Mouse (Mus musculus): ENCODE data around the gene Rgs19. TPM values are rescaled to one million over a fixed set of nuclear protein-coding genes. Genes with fewer than 3 reads are reported as not detected.

The Rgs19 gene
- polyA plus RNA-seq, 1 experiment from 2014 or later: 91.3 TPM

- Histone ChIP-seq H3K4me3 (ENCODE audit: low read depth, low read length) (no peak overlapping the region), H3K36me3 (ENCODE audit: insufficient read depth) (peaks cover 94% of the 10 kb centered on the region), H3K9ac (no peak overlapping the region), H3K27ac (ENCODE audit: low read depth) (no peak overlapping the region), H3K9me3 (ENCODE audit: low read depth, low read length) (no peaks in the 10 kb centered on the region), H3K27me3 (ENCODE audit: insufficient read depth, low read length) (no peaks in the 10 kb centered on the region), H3K4me1 (ENCODE audit: insufficient read depth) (no peaks in the 10 kb centered on the region), H3K4me2 (no peak overlapping the region)
- 87% methylated on average over 3 of the region's 3 CpGs for WGBS
- ATAC-seq (ENCODE audit: insufficient read depth): no peak
- no peak for TF ChIP-seq CTCF (IDR thresholded peaks at IDR 0.05; ENCODE audit: low read depth)
- no peak for DNase-seq
Measured at GRCm38 (mm10) chr2:181645666-181646065, 48.1 kb downstream of the Rgs19 start.

- Histone ChIP-seq H3K9ac (no peak overlapping the region), H3K36me3 (ENCODE audit: insufficient read depth) (peaks cover 94% of the 10 kb centered on the region), H3K4me2 (no peak overlapping the region), H3K9me3 (ENCODE audit: low read depth, low read length) (no peaks in the 10 kb centered on the region), H3K4me1 (ENCODE audit: insufficient read depth) (no peaks in the 10 kb centered on the region), H3K27me3 (ENCODE audit: insufficient read depth, low read length) (no peaks in the 10 kb centered on the region), H3K27ac (ENCODE audit: low read depth) (no peak overlapping the region), H3K4me3 (ENCODE audit: low read depth, low read length) (no peak overlapping the region)
- ATAC-seq (ENCODE audit: insufficient read depth) (no peak), DNase-seq (peak; percentile 76)
- TF ChIP-seq CTCF (IDR thresholded peaks at IDR 0.05; ENCODE audit: low read depth): peak; percentile 73
- 88% methylated on average over 2 of the region's 2 CpGs for WGBS
Measured at GRCm38 (mm10) chr2:181644361-181644760, 49.4 kb downstream of the Rgs19 start.

Other genes starting within 250 kb of the Rgs19 start
- gene Zbtb46, start 234.6 kb downstream of the Rgs19 start, polyA plus RNA-seq (2014; fragmentation: Nextera tagmentation; extraction: Ambion mirVana): 14.6 and 15.6 TPM in 2 replicates
- 0.13 and 0.24 TPM in 2 replicates for gene Abhd16b, start 200.8 kb downstream of the Rgs19 start, polyA plus RNA-seq (2014; fragmentation: Nextera tagmentation; extraction: Ambion mirVana)
- gene Tpd52l2, start 196.8 kb downstream of the Rgs19 start, polyA plus RNA-seq (2014; fragmentation: Nextera tagmentation; extraction: Ambion mirVana): 160 and 165 TPM in 2 replicates
- gene Dnajc5, start 173.5 kb downstream of the Rgs19 start, polyA plus RNA-seq (2014; fragmentation: Nextera tagmentation; extraction: Ambion mirVana): 79.4 and 81.3 TPM in 2 replicates
- 36.9 and 38.3 TPM in 2 replicates for gene Uckl1, start 109.1 kb downstream of the Rgs19 start, polyA plus RNA-seq (2014; fragmentation: Nextera tagmentation; extraction: Ambion mirVana)
- 58.8 and 59.6 TPM in 2 replicates for gene Prpf6, start 102.1 kb downstream of the Rgs19 start, polyA plus RNA-seq (2014; fragmentation: Nextera tagmentation; extraction: Ambion mirVana)
- gene Zfp512b, start 101.2 kb downstream of the Rgs19 start, polyA plus RNA-seq (2014; fragmentation: Nextera tagmentation; extraction: Ambion mirVana): 52.5 and 58.6 TPM in 2 replicates
- gene Samd10, start 94.8 kb downstream of the Rgs19 start, polyA plus RNA-seq (2014; fragmentation: Nextera tagmentation; extraction: Ambion mirVana): 23.2 and 27.8 TPM in 2 replicates
- not detected in 2 replicates for gene Gm29797, start 36.9 kb downstream of the Rgs19 start, polyA plus RNA-seq (2014; fragmentation: Nextera tagmentation; extraction: Ambion mirVana)
- gene Sox18, start 22.3 kb downstream of the Rgs19 start, polyA plus RNA-seq (2014; fragmentation: Nextera tagmentation; extraction: Ambion mirVana): 55.4 and 64.7 TPM in 2 replicates
- 22.5 and 25.7 TPM in 2 replicates for gene Tcea2, start 13.7 kb downstream of the Rgs19 start, polyA plus RNA-seq (2014; fragmentation: Nextera tagmentation; extraction: Ambion mirVana)
- not detected in 2 replicates for gene Lkaaear1, start 4.5 kb upstream of the Rgs19 start, polyA plus RNA-seq (2014; fragmentation: Nextera tagmentation; extraction: Ambion mirVana)
- gene Oprl1, start 21.0 kb upstream of the Rgs19 start, polyA plus RNA-seq (2014; fragmentation: Nextera tagmentation; extraction: Ambion mirVana): 0.89 and 1.8 TPM in 2 replicates
- 0.05 and 0.25 TPM in 2 replicates for gene Myt1, start 69.4 kb upstream of the Rgs19 start, polyA plus RNA-seq (2014; fragmentation: Nextera tagmentation; extraction: Ambion mirVana)
- gene Pcmtd2, start 143.9 kb upstream of the Rgs19 start, polyA plus RNA-seq (2014; fragmentation: Nextera tagmentation; extraction: Ambion mirVana): 26.5 and 29.0 TPM in 2 replicates
- gene Polr3k, start 170.4 kb upstream of the Rgs19 start, polyA plus RNA-seq (2014; fragmentation: Nextera tagmentation; extraction: Ambion mirVana): 77.9 and 87.7 TPM in 2 replicates

Data from lung, embryonic 14.5 days (tissue).